Mouse (Mus musculus): ENCODE measurements at regions not wholly inside any gene's neighbourhood (a gene's known extent, or its start where the extent isn't known, plus 50 kb on each side); places are given as distances from the start of the nearest gene placed in this dataset.

DNA sequence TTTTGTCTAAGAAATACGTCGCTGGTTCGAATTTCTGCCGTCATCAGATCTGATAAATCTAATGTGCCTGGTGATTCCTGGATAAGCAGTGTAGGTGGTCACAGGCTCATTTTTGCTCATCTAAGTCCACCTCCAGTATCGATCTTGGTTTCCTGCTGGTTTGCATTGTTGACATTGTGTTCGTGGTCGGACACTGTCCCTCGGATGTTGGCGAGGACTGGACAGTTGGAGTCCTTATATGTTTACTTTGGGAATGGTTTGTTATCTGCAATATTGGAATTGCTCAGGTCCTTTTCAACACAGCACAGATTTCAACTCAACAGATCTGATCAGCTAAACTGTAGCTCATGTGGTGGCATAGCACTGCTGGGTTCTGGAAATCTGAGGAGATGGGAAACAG lies 91.2 kb upstream of the Dync1i1 start:
- no peak for TF ChIP-seq CTCF (IDR thresholded peaks at IDR 0.05; ENCODE audit: low read depth)
- TF ChIP-seq EP300 (optimal IDR thresholded peaks at IDR 0.05): no peak
